Mouse (Mus musculus) lung, embryonic 16.5 days (tissue): Measurements from ENCODE around the gene Gm10134. TPM values are rescaled to one million over a fixed set of nuclear protein-coding genes. Genes with fewer than 3 reads are reported as not detected.

Experiments used
- ATAC-seq: fragments of 200-750 bp; cut with Nextera tagmentation; 2 replicates; pipeline ENCODE4 v1.8.0; 2017; ENCODE audit warnings: low read depth, mild to moderate bottlenecking, moderate library complexity
- H3K27ac ChIP-seq: fragments of 300-500 bp; sonication (generic); 2 replicates; pipeline ENCODE4 v1.5.1; 2014; ENCODE audit warnings: mild to moderate bottlenecking, control low read depth, low read length
- H3K27me3 ChIP-seq: fragments of 300-500 bp; sonication (generic); 2 replicates; pipeline ENCODE4 v1.6.1; 2014; ENCODE audit warnings: low read depth, low read length, mixed read lengths; ENCODE audit not compliant: control insufficient read depth, insufficient read depth
- H3K36me3 ChIP-seq: fragments of 300-500 bp; sonication (generic); 2 replicates; pipeline ENCODE4 v1.6.1; 2014; ENCODE audit warnings: low read length; ENCODE audit not compliant: control insufficient read depth, insufficient read depth
- H3K4me1 ChIP-seq: fragments of 300-500 bp; sonication (generic); replicated peaks from 2 replicates; pipeline ENCODE4 v1.6.1; 2014; ENCODE audit warnings: low read length, mixed read lengths; ENCODE audit not compliant: control insufficient read depth, insufficient read depth
- H3K4me2 ChIP-seq: fragments of 300-500 bp; sonication (generic); 2 replicates; pipeline ENCODE4 v1.6.1; 2014; ENCODE audit warnings: low read depth, low read length, control low read depth
- H3K4me3 ChIP-seq: fragments of 300-500 bp; sonication (generic); 2 replicates; pipeline ENCODE4 v1.5.1; 2014; ENCODE audit warnings: mild to moderate bottlenecking, low read length, control low read depth
- H3K9ac ChIP-seq: fragments of 300-500 bp; sonication (generic); 2 replicates; pipeline ENCODE4 v1.6.1; 2014; ENCODE audit warnings: low read length, control low read depth
- H3K9me3 ChIP-seq: fragments of 300-500 bp; sonication (generic); 2 replicates; pipeline ENCODE4 v1.6.1; 2016; ENCODE audit warnings: low read length; ENCODE audit not compliant: control insufficient read depth
- WGBS: fragments of 180-500 bp; shearing (Covaris S2); extraction: QIAGEN DNeasy Blood & Tissue Kit; methylation state at CpG from one replicate; pipeline ENCODE4 v1.1.7; 2014; 5-methylcytosine and 5-hydroxymethylcytosine counted together
- polyA plus RNA-seq: library from polyadenylated mRNA; unstranded; fragments of >200 nt; fragmentation: Nextera tagmentation; extraction: Ambion mirVana; gene quantifications from 2 replicates; pipeline ENCODE4 v1.2.1, GENCODE M21; 2015

Gm10134 gene
- polyA plus RNA-seq: 3.4 and 3.7 TPM in 2 replicates

GRCm38 (mm10) chr2:28505795-28506194 lies at the start of gene Gm10134:
TSS of gene Gm10134 (plus strand) at chr2:28506095.
- H3K9ac ChIP-seq: no peak within 1 kb of the TSS
- no peaks in the 10 kb centered on the region for H3K4me1 ChIP-seq
- H3K27me3 ChIP-seq: no peaks in the 10 kb centered on the region
- no peaks in the 10 kb centered on the region for H3K36me3 ChIP-seq
- H3K9me3 ChIP-seq: no peaks in the 10 kb centered on the region
- ATAC-seq: no peak
- WGBS: 60% methylated on average over 3 of the region's 3 CpGs
- no peak within 1 kb of the TSS for H3K27ac ChIP-seq
- no peak within 1 kb of the TSS for H3K4me3 ChIP-seq
- no peak within 1 kb of the TSS for H3K4me2 ChIP-seq

DNA sequence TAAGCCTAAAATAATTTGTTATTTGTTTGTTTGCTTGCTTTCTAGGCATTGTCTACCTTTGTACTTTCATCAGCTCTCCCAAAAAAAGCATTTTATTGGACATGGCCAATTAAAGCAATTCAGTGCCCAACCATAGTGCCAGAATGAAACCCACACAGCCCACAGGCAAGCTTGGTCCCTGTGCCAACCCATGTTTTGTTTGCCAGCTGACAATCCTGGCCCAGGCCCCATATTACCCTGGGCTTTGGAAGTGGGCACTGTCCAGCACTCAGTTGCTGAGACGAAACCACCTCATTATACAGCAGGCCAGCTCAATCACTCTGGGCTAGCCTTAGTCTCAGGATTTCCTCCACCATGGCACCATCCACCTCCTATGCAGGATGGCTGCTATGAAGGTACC lies 49.3 kb upstream of the Gm10134 start:
- Histone ChIP-seq H3K9ac (no peak overlapping the region), H3K27me3 (no peaks in the 10 kb centered on the region), H3K4me1 (no peaks in the 10 kb centered on the region), H3K4me3 (no peak overlapping the region), H3K9me3 (no peaks in the 10 kb centered on the region), H3K4me2 (no peak overlapping the region), H3K36me3 (no peaks in the 10 kb centered on the region; the same call in 1 of the 2 replicates), H3K27ac (no peak overlapping the region)
- ATAC-seq: no peak
- WGBS: 43% methylated on average over 1 of the region's 1 CpGs

DNA sequence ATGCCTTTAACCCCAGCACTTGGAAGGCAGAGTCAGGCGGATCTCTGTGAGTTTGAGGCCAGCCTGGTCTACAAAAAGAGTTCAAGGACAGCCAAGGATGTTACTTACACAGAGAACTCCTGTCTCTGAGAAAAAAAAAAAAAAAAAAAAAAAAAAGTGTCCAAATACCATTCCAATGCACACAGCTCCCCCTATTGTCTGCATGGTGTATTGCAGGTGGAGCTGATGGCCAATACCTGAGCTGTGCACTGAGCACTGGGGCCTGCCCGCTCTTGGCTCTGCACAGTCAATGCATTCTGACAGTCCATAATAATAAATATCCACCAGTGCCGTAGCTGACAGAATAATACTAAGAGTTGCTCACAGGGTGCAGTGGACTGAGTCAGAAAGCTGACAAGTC lies 42.0 kb upstream of the Gm10134 start:
- Histone ChIP-seq H3K9me3 (no peaks in the 10 kb centered on the region), H3K4me2 (no peak overlapping the region), H3K4me1 (peaks cover 10% of the 10 kb centered on the region), H3K27me3 (peaks cover 4% of the 10 kb centered on the region; the same call in 1 of the 2 replicates), H3K4me3 (no peak overlapping the region), H3K9ac (no peak overlapping the region), H3K27ac (no peak overlapping the region), H3K36me3 (no peaks in the 10 kb centered on the region)
- no peak for ATAC-seq
- 45% methylated on average over 3 of the region's 3 CpGs for WGBS

GRCm38 (mm10) chr2:28464919-28465318 lies 41.0 kb upstream of the Gm10134 start:
- Histone ChIP-seq H3K4me3 (no peak overlapping the region), H3K27ac (no peak overlapping the region), H3K36me3 (peaks cover 9% of the 10 kb centered on the region), H3K4me2 (no peak overlapping the region), H3K4me1 (peaks cover 11% of the 10 kb centered on the region), H3K9me3 (no peaks in the 10 kb centered on the region), H3K9ac (no peak overlapping the region), H3K27me3 (peaks cover 4% of the 10 kb centered on the region; the same call in 1 of the 2 replicates)
- no peak for ATAC-seq
- 70% methylated on average over 9 of the region's 9 CpGs for WGBS

- no peaks in the 10 kb centered on the region for H3K9me3 ChIP-seq
- H3K27ac ChIP-seq: no peak within 1 kb of the TSS
- peak; percentile 36; the same call in 1 of the 2 replicates for ATAC-seq
- peak within 1 kb of the TSS; percentile 41 for H3K9ac ChIP-seq
- H3K4me1 ChIP-seq: peaks cover 11% of the 10 kb centered on the region
- peak within 1 kb of the TSS; percentile 27 for H3K4me3 ChIP-seq
- peaks cover 20% of the 10 kb centered on the region for H3K36me3 ChIP-seq
- peaks cover 4% of the 10 kb centered on the region; the same call in 1 of the 2 replicates for H3K27me3 ChIP-seq
- peak within 1 kb of the TSS; percentile 59 for H3K4me2 ChIP-seq
- WGBS: 5% methylated on average over 25 of the region's 25 CpGs
Observed at GRCm38 (mm10) chr2:28465836-28466518, 39.9 kb upstream of the Gm10134 start, which contains the start of gene 1700007K13Rik. TSS of gene 1700007K13Rik (minus strand) at chr2:28466332.

DNA sequence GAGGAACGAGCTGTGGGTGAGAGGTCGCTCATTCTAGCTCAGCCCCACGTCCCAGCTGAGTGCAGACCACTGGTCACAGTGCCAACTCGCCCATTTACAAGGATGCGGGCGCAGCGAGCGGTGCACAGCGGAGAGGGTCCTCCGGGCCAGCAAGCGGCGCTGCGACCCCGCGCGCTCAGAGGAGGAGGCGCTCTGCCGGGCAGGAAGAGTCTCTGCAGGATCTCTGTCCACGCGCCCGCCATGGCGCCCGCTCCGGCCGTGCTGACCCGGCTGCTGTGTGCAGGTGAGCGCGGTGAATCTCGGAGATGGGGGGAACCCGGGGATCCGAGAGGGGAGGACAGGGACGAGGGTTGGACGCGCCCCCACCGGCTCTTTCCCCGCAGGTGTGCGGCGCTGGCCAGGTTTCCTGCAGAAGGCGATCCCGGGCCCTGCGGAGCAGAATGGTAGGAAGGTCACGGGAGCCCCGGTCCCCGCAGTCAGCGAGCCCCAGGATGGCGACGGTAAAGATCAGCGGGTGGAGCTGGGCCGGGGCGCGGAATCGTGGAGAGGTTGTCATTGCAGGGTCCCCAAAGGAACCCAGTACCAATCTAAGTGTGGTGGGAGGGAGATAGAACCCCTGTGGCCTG lies 37.9 kb upstream of the Gm10134 start, which contains the start of gene Mrps2:
Gene Mrps2, plus strand, starts transcription at position 207 of the 626 bp plus-strand sequence.
- peak within 1 kb of the TSS; percentile 94 for H3K9ac ChIP-seq
- H3K4me1 ChIP-seq: peaks cover 11% of the 10 kb centered on the region
- peaks cover 36% of the 10 kb centered on the region for H3K36me3 ChIP-seq
- peaks cover 4% of the 10 kb centered on the region; the same call in 1 of the 2 replicates for H3K27me3 ChIP-seq
- H3K4me3 ChIP-seq: peak within 1 kb of the TSS; percentile 78
- under 1% methylated on average over 52 of the region's 52 CpGs for WGBS
- ATAC-seq: peak; percentile 95
- H3K9me3 ChIP-seq: 0 out of 2 replicates have a peak, but pooled peaks cover 7% of the 10 kb centered on the region
- H3K4me2 ChIP-seq: peak within 1 kb of the TSS; percentile 88
- no peak within 1 kb of the TSS for H3K27ac ChIP-seq

DNA sequence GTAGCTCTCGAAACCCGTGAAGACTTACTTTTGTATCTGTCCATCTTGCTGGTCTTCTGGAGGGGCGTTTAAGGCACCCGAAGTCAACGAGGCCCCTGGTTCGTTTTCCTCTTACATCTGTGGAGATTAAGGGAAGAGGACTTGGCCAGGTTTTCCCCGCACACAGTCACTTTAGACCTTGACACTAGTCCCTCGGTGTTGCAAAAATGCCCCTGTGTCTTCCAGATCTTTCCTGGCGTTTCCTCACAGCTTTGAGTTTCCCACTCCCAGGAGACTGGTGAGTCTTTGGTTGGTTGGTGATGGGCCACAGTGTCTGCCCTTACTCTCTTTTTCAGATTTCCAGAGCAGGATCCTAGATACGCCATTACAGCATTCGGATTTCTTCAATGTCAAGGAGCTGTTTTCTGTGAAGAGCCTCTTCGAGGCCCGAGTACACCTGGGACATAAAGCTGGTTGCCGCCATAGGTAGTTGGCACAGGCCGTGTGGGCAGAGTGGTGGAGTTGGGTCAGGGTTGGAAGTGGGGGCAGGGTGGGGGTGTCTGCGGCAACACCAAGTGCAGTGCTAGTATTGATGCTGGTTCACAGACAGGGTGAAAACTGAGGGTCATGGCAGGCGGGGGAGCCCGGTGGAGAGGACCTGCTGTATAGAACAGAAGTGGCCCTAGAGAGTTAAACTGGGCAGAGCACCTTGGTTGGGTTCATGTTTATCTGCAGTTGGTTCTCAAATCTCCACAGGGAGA lies 37.2 kb upstream of the Gm10134 start:
- Histone ChIP-seq H3K4me3 (peak overlapping the region; percentile 78), H3K9ac (peak overlapping the region; percentile 94), H3K27ac (no peak overlapping the region), H3K4me1 (peaks cover 11% of the 10 kb centered on the region), H3K36me3 (peaks cover 37% of the 10 kb centered on the region), H3K9me3 (0 out of 2 replicates have a peak, but pooled peaks cover 7% of the 10 kb centered on the region), H3K27me3 (peaks cover 4% of the 10 kb centered on the region; the same call in 1 of the 2 replicates), H3K4me2 (peak overlapping the region; percentile 88)
- ATAC-seq: no peak
- 52% methylated on average over 18 of the region's 18 CpGs for WGBS

DNA sequence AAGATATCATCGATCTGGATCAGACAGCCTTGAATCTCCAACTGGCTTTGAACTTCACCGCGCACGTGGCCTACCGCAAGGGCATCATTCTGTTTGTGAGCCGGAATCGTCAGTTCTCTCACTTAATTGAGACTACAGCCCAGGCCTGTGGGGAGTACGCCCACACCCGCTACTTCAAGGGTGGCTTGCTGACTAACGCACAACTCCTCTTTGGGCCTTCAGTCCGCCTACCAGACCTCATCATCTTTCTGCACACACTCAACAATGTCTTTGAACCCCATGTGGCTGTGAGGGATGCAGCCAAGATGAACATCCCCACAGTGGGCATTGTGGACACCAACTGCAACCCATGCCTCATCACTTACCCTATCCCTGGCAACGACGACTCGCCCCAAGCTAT lies 36.4 kb upstream of the Gm10134 start:
- Histone ChIP-seq H3K27ac (no peak overlapping the region), H3K27me3 (peaks cover 4% of the 10 kb centered on the region; the same call in 1 of the 2 replicates), H3K9ac (no peak overlapping the region), H3K9me3 (0 out of 2 replicates have a peak, but pooled peaks cover 7% of the 10 kb centered on the region), H3K36me3 (peaks cover 37% of the 10 kb centered on the region), H3K4me2 (no peak overlapping the region), H3K4me1 (peaks cover 11% of the 10 kb centered on the region), H3K4me3 (no peak overlapping the region)
- WGBS: 97% methylated on average over 14 of the region's 14 CpGs
- ATAC-seq: no peak
